Mouse (Mus musculus) testis, adult 2 months (tissue): Measurements from ENCODE around the gene Cyp2a4.
"Not testable (repeated sequence)": the region's sequence is repeated elsewhere in the genome, so short reads cannot be mapped to it uniquely, and the experiment has no call there.

Source experiments
- CTCF ChIP-seq: fragments of 200-500 bp; IDR thresholded peaks from 2 replicates; pipeline ENCODE4 v1.5.1; 2012; ENCODE audit warnings: low read depth, mild to moderate bottlenecking, inconsistent platforms, low read length, moderate library complexity; ENCODE audit not compliant: control insufficient read depth, insufficient read depth, insufficient replicate concordance
- POLR2A ChIP-seq: fragments of 200-500 bp; IDR thresholded peaks from 2 replicates; pipeline ENCODE4 v1.6.1; 2012; ENCODE audit warnings: low read depth, mild to moderate bottlenecking, inconsistent platforms, low read length, moderate library complexity; ENCODE audit not compliant: control insufficient read depth

DNA sequence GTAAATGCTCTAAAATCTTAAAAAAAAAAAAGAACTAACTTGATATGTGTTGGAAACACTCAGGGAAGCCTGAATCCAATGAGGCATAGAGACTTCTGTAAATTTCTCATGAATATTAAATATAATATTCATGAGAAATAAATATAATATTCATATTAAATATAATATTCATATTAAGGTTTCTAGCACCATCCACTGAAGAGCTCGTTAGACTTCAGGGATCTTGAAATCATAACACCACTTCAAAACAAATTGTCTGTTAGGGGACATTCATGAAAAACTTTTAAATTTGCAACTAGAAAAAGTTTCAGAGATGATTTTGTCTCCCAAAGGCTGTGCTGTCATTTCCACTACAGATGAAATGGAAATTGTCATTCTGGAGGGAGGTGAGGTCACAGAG is 46.9 kb upstream of the Cyp2a4 start, which contains the start of gene Vmn1r184:
- TF ChIP-seq CTCF, POLR2A: not testable (repeated sequence)
